Mouse (Mus musculus): ENCODE results near the gene Barhl1.

The Barhl1 gene

GRCm38 (mm10) chr2:28875554-28875953 lies 40.9 kb downstream of the Barhl1 start:
- no peak for DNase-seq (ENCODE audit: extremely low read depth, insufficient read length, low spot score)

- no peak for DNase-seq (ENCODE audit: extremely low read depth, insufficient read length, low spot score)
Observed at GRCm38 (mm10) chr2:28867495-28867894, 49.0 kb downstream of the Barhl1 start.

- no peak for DNase-seq (ENCODE audit: extremely low read depth, insufficient read length, low spot score)
Observed at GRCm38 (mm10) chr2:28863857-28864256, 52.6 kb downstream of the Barhl1 start.

GRCm38 (mm10) chr2:28860678-28861423 lies 55.6 kb downstream of the Barhl1 start:
- no peak for DNase-seq (ENCODE audit: extremely low read depth, insufficient read length, low spot score)

GRCm38 (mm10) chr2:28859303-28859702 lies 57.2 kb downstream of the Barhl1 start:
- no peak for DNase-seq (ENCODE audit: extremely low read depth, insufficient read length, low spot score)

Data from 3134 (cell line).